Mouse (Mus musculus): ENCODE results near the gene Ccl7.

Ccl7 gene

GRCm38 (mm10) chr11:82035857-82036256 lies 9.7 kb upstream of the Ccl7 start:
- no peak for DNase-seq

- DNase-seq: no peak
Measured at GRCm38 (mm10) chr11:82038535-82038934, 7.0 kb upstream of the Ccl7 start, which contains the start of gene Gm17268. TSS of gene Gm17268 (minus strand) at chr11:82038562.

- no peak for DNase-seq
Measured at GRCm38 (mm10) chr11:82039132-82039660, 6.3 kb upstream of the Ccl7 start.

GRCm38 (mm10) chr11:82041671-82042080 lies 3.8 kb upstream of the Ccl7 start:
- peak; percentile 6 for DNase-seq

- no peak for DNase-seq
Measured at GRCm38 (mm10) chr11:82047746-82048415, 2.4 kb downstream of the Ccl7 start.

GRCm38 (mm10) chr11:82053849-82054248 lies 8.3 kb downstream of the Ccl7 start:
- DNase-seq: no peak

GRCm38 (mm10) chr11:82057646-82058045 lies 12.1 kb downstream of the Ccl7 start, which contains the start of gene Ccl11:
TSS of gene Ccl11 (plus strand) at chr11:82057823.
- peak; percentile 32 for DNase-seq

GRCm38 (mm10) chr11:82062226-82062625 lies 16.7 kb downstream of the Ccl7 start:
- no peak for DNase-seq

GRCm38 (mm10) chr11:82063454-82063853 lies 17.9 kb downstream of the Ccl7 start:
- no peak for DNase-seq

- DNase-seq: no peak
Measured at GRCm38 (mm10) chr11:82066953-82067571, 21.6 kb downstream of the Ccl7 start.

GRCm38 (mm10) chr11:82071076-82071475 lies 25.6 kb downstream of the Ccl7 start:
- no peak for DNase-seq

- peak; percentile 5 for DNase-seq
Measured at GRCm38 (mm10) chr11:82072374-82072773, 26.9 kb downstream of the Ccl7 start.

- DNase-seq: no peak
Measured at GRCm38 (mm10) chr11:82072984-82073383, 27.5 kb downstream of the Ccl7 start.

- DNase-seq: no peak
Measured at GRCm38 (mm10) chr11:82073686-82074085, 28.2 kb downstream of the Ccl7 start.

- no peak for DNase-seq
Measured at GRCm38 (mm10) chr11:82077031-82077430, 31.5 kb downstream of the Ccl7 start.

- no peak for DNase-seq
Measured at GRCm38 (mm10) chr11:82078136-82078730, 32.7 kb downstream of the Ccl7 start.

GRCm38 (mm10) chr11:82080865-82081264 lies 35.4 kb downstream of the Ccl7 start:
- DNase-seq: no peak

- DNase-seq: no peak
Measured at GRCm38 (mm10) chr11:82084360-82084759, 38.8 kb downstream of the Ccl7 start.

Measured in right cerebral cortex, adult 18-20 months (tissue).